Mouse (Mus musculus) spleen, adult 2 months (tissue): ENCODE measurements around the gene Nlrc5.

Source experiments
- CTCF ChIP-seq: fragments of 200-500 bp; IDR thresholded peaks from 2 replicates; pipeline ENCODE4 v1.5.1; 2011; ENCODE audit warnings: mild to moderate bottlenecking, inconsistent platforms; ENCODE audit not compliant: insufficient read depth, insufficient read length, insufficient replicate concordance; ENCODE audit errors: extremely low read depth
- POLR2A ChIP-seq: fragments of 200-500 bp; IDR thresholded peaks from 2 replicates; pipeline ENCODE4 v1.6.1; 2011; ENCODE audit warnings: low read depth, low read length, inconsistent platforms

DNA sequence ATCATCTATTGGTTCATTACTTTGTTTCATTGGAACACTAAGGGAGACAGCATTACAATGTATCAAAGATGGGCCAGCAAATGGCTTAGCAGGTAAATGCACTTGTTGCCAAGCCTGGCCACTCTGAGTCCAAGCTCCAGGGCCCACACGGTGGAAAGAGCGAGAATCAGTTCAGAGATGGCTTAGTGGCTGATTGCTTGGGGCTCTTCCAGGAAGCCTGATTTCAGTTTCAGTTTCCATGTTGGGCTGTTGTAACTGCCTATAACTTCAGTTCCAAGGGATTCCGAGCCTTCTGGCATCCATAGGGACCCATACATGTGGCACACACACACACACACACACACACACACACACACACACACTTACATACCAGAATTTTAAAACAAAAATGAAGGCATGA lies 51.1 kb downstream of the Nlrc5 start:
- TF ChIP-seq CTCF = no peak
- TF ChIP-seq POLR2A = no peak
